ENCODE assay signal across 16 mouse cellular contexts in genomic region chr3:152152483-152152804, GRCm38 (mm10). TPM values are rescaled to one million over a fixed set of nuclear protein-coding genes. Genes with fewer than 3 reads are reported as not detected.
DNase-seq lines count a peak whose midpoint lies in the region; ATAC-seq and TF ChIP-seq lines count a peak whose summit lies in the region.
"Had no signal": no experiment of that assay in that cellular context is flagged by ENCODE, and none has a peak within 500 bp of the region (broad histone marks: within the 10 kb centered on the region; RNA-seq: fewer than 3 reads in every experiment).

No protein-coding gene starts in this region.

- TF ChIP-seq POLR2A in cerebellum, adult 2 months (IDR thresholded peaks at IDR 0.05; ENCODE audit: borderline replicate concordance, insufficient read depth, low read length) = no peak

- 90% methylated on average over 1 of the region's 1 CpGs for WGBS in heart, embryonic 10.5 days
- WGBS in midbrain, embryonic 14.5 days = 90% methylated on average over 1 of the region's 1 CpGs
- 100% methylated on average over 1 of the region's 1 CpGs for whole genome bisulfite sequencing in midbrain, embryonic 15.5 days
- WGBS in liver, embryonic 16.5 days (ENCODE audit: insufficient replicate concordance) = 35% methylated on average over 1 of the region's 1 CpGs
- WGBS in cerebellum, adult 2 months = 95% methylated on average over 1 of the region's 1 CpGs
- 83% methylated on average over 1 of the region's 1 CpGs for WGBS in hindbrain, embryonic 10.5 days

- H3K27ac ChIP-seq in heart, embryonic 10.5 days = peak overlapping the region; percentile 70; the same call in 1 of the 2 replicates
- H3K27ac ChIP-seq in midbrain, embryonic 14.5 days (replicated peaks; ENCODE audit: low read depth, low read length) = no peak overlapping the region
- H3K27ac ChIP-seq in midbrain, embryonic 15.5 days = no peak overlapping the region
- peak overlapping the region; percentile 81 for H3K27ac ChIP-seq in liver, embryonic 16.5 days (ENCODE audit: low read length)
- H3K27ac ChIP-seq in cerebellum, adult 2 months (ENCODE audit: insufficient read depth, low read length) = no peak overlapping the region
- H3K27ac ChIP-seq in hindbrain, embryonic 10.5 days = no peak overlapping the region
- H3K27ac ChIP-seq: limb, embryonic 15.5 days; neural tube, embryonic 13.5 days had no signal

- H3K36me3 ChIP-seq in heart, embryonic 10.5 days = no peaks in the 10 kb centered on the region
- H3K36me3 ChIP-seq in midbrain, embryonic 14.5 days (ENCODE audit: control insufficient read depth, insufficient read depth, low read length) = no peaks in the 10 kb centered on the region
- no peaks in the 10 kb centered on the region for H3K36me3 ChIP-seq in midbrain, embryonic 15.5 days (replicated peaks)
- no peaks in the 10 kb centered on the region for H3K36me3 ChIP-seq in liver, embryonic 16.5 days (ENCODE audit: control insufficient read depth, insufficient read depth)
- H3K36me3 ChIP-seq in hindbrain, embryonic 10.5 days = no peaks in the 10 kb centered on the region
- H3K36me3 ChIP-seq: limb, embryonic 15.5 days; neural tube, embryonic 13.5 days had no signal

- H3K4me3 ChIP-seq in heart, embryonic 10.5 days = 0 out of 2 replicates have a peak overlapping the region, but pooled peaks have one; percentile 46
- no peak overlapping the region for H3K4me3 ChIP-seq in midbrain, embryonic 14.5 days (replicated peaks; ENCODE audit: low read depth, low read length)
- H3K4me3 ChIP-seq in midbrain, embryonic 15.5 days = no peak overlapping the region
- peak overlapping the region; percentile 33 for H3K4me3 ChIP-seq in liver, embryonic 16.5 days (ENCODE audit: low read depth, low read length)
- H3K4me3 ChIP-seq in cerebellum, adult 2 months (replicated peaks; ENCODE audit: insufficient read depth, low read depth, low read length) = no peak overlapping the region
- H3K4me3 ChIP-seq in hindbrain, embryonic 10.5 days = no peak overlapping the region
- H3K4me3 ChIP-seq: limb, embryonic 15.5 days had no signal

- H3K4me2 ChIP-seq in midbrain, embryonic 14.5 days (ENCODE audit: low read length) = no peak overlapping the region
- H3K4me2 ChIP-seq in midbrain, embryonic 15.5 days = no peak overlapping the region
- H3K4me2 ChIP-seq in liver, embryonic 16.5 days (ENCODE audit: low read depth, low read length) = peak overlapping the region; percentile 56

- H3K9ac ChIP-seq in midbrain, embryonic 14.5 days (replicated peaks; ENCODE audit: low read length) = no peak overlapping the region
- H3K9ac ChIP-seq in midbrain, embryonic 15.5 days = no peak overlapping the region
- H3K9ac ChIP-seq in liver, embryonic 16.5 days (ENCODE audit: low read depth, low read length) = peak overlapping the region; percentile 54
- H3K9ac ChIP-seq: limb, embryonic 15.5 days; neural tube, embryonic 13.5 days had no signal

- TF ChIP-seq CTCF in cerebellum, adult 2 months (IDR thresholded peaks at IDR 0.05; ENCODE audit: borderline replicate concordance, insufficient read depth, low read depth, low read length) = no peak

- peaks cover 46% of the 10 kb centered on the region for H3K4me1 ChIP-seq in heart, embryonic 10.5 days
- H3K4me1 ChIP-seq in midbrain, embryonic 14.5 days (ENCODE audit: control insufficient read depth, insufficient read depth, low read length) = no peaks in the 10 kb centered on the region
- H3K4me1 ChIP-seq in midbrain, embryonic 15.5 days = no peaks in the 10 kb centered on the region
- peaks cover 46% of the 10 kb centered on the region for H3K4me1 ChIP-seq in liver, embryonic 16.5 days (ENCODE audit: control insufficient read depth, low read depth, low read length)
- peaks cover 11% of the 10 kb centered on the region for H3K4me1 ChIP-seq in cerebellum, adult 2 months (ENCODE audit: control insufficient read depth, insufficient read depth, low read length)
- peaks cover 9% of the 10 kb centered on the region for H3K4me1 ChIP-seq in hindbrain, embryonic 10.5 days (replicated peaks)
- H3K4me1 ChIP-seq: limb, embryonic 15.5 days had no signal

- H3K9me3 ChIP-seq in heart, embryonic 10.5 days = no peaks in the 10 kb centered on the region
- no peaks in the 10 kb centered on the region for H3K9me3 ChIP-seq in midbrain, embryonic 14.5 days (ENCODE audit: control insufficient read depth, low read length)
- H3K9me3 ChIP-seq in midbrain, embryonic 15.5 days = no peaks in the 10 kb centered on the region
- no peaks in the 10 kb centered on the region for H3K9me3 ChIP-seq in liver, embryonic 16.5 days (replicated peaks; ENCODE audit: control insufficient read depth, low read length)
- no peaks in the 10 kb centered on the region for H3K9me3 ChIP-seq in hindbrain, embryonic 10.5 days
- H3K9me3 ChIP-seq: limb, embryonic 15.5 days; neural tube, embryonic 13.5 days had no signal

- DNase-seq in heart, embryonic 10.5 days (ENCODE audit: low spot score) = peak; percentile 84
- DNase-seq in heart, adult 11 months = no peak
- no peak for DNase-seq in midbrain, embryonic 14.5 days
- no peak for DNase-seq in thymus, adult 18-20 months
- no peak for DNase-seq in cerebellum, adult 2 months
- no peak for DNase-seq in hindbrain, embryonic 10.5 days (ENCODE audit: low spot score)
- DNase-seq: adrenal gland, postnatal 10 days; cerebellum, postnatal 10 days; gastrocnemius, postnatal 10 days; right cerebral cortex, adult 18-20 months; thymus, postnatal 14 days had no signal

- no peaks in the 10 kb centered on the region for H3K27me3 ChIP-seq in heart, embryonic 10.5 days (ENCODE audit: insufficient read depth, poor library complexity, severe bottlenecking)
- H3K27me3 ChIP-seq in midbrain, embryonic 14.5 days (ENCODE audit: control insufficient read depth, insufficient read depth, low read length) = no peaks in the 10 kb centered on the region
- H3K27me3 ChIP-seq in midbrain, embryonic 15.5 days (replicated peaks) = no peaks in the 10 kb centered on the region
- H3K27me3 ChIP-seq in liver, embryonic 16.5 days (ENCODE audit: control insufficient read depth, insufficient read depth, low read depth, low read length) = no peaks in the 10 kb centered on the region
- no peaks in the 10 kb centered on the region for H3K27me3 ChIP-seq in cerebellum, adult 2 months (ENCODE audit: control insufficient read depth, insufficient read depth, low read length)
- H3K27me3 ChIP-seq in hindbrain, embryonic 10.5 days (ENCODE audit: insufficient read depth, poor library complexity, severe bottlenecking) = no peaks in the 10 kb centered on the region
- H3K27me3 ChIP-seq: neural tube, embryonic 13.5 days had no signal

- peak; percentile 26; the same call in 1 of the 2 replicates for ATAC-seq in midbrain, embryonic 14.5 days (ENCODE audit: low FRiP score, low TSS enrichment)
- ATAC-seq in midbrain, embryonic 15.5 days (replicated peaks) = no peak
- peak; percentile 95 for ATAC-seq in liver, embryonic 16.5 days (ENCODE audit: low read depth)
- ATAC-seq: inflammation-experienced regulatory T-cells, adult 6 months had no signal

RNA-seq across cellular contexts. Expression of gene Gipc2, which starts 13.6 kb away (rescaled TPM):
- 4.2 and 10.8 TPM in 2 replicates for polyA plus RNA-seq in heart, embryonic 10.5 days (2016; fragmentation: Nextera tagmentation; extraction: Ambion mirVana)
- 9.3 and 11.5 TPM in 2 replicates for polyA plus RNA-seq in midbrain, embryonic 14.5 days (2014; fragmentation: Nextera tagmentation; extraction: Ambion mirVana)
- polyA plus RNA-seq in midbrain, embryonic 15.5 days (2015; fragmentation: Nextera tagmentation; extraction: Ambion mirVana) = 7.8 and 12.3 TPM in 2 replicates
- polyA plus RNA-seq in liver, embryonic 16.5 days (2015; fragmentation: Nextera tagmentation; extraction: Ambion mirVana) = 17.8 and 19.7 TPM in 2 replicates
- 9.7 and 10.4 TPM in 2 replicates for polyA plus RNA-seq in cerebellum, adult 2 months (2012; rRNA removed)
- polyA plus RNA-seq in hindbrain, embryonic 10.5 days (2016; fragmentation: Nextera tagmentation; extraction: Ambion mirVana) = 2.6 and 2.9 TPM in 2 replicates
- polyA plus RNA-seq: inflammation-experienced regulatory T-cells, adult 6 months had no signal

RNA-seq across cellular contexts. Expression of gene Dnajb4, which starts 57.7 kb away (rescaled TPM):
- 30.5 and 32.1 TPM in 2 replicates for polyA plus RNA-seq in heart, embryonic 10.5 days (2016; fragmentation: Nextera tagmentation; extraction: Ambion mirVana)
- polyA plus RNA-seq in midbrain, embryonic 14.5 days (2014; fragmentation: Nextera tagmentation; extraction: Ambion mirVana) = 39.5 and 41.3 TPM in 2 replicates
- 40.0 and 41.0 TPM in 2 replicates for polyA plus RNA-seq in midbrain, embryonic 15.5 days (2015; fragmentation: Nextera tagmentation; extraction: Ambion mirVana)
- polyA plus RNA-seq in liver, embryonic 16.5 days (2015; fragmentation: Nextera tagmentation; extraction: Ambion mirVana) = 37.1 and 39.3 TPM in 2 replicates
- polyA plus RNA-seq in cerebellum, adult 2 months (2012; rRNA removed) = 45.2 and 49.1 TPM in 2 replicates
- polyA plus RNA-seq in hindbrain, embryonic 10.5 days (2016; fragmentation: Nextera tagmentation; extraction: Ambion mirVana) = 19.9 and 21.2 TPM in 2 replicates

RNA-seq across cellular contexts. Expression of gene Fubp1, which starts 57.8 kb away (rescaled TPM):
- polyA plus RNA-seq in heart, embryonic 10.5 days (2016; fragmentation: Nextera tagmentation; extraction: Ambion mirVana) = 179 and 249 TPM in 2 replicates
- polyA plus RNA-seq in midbrain, embryonic 14.5 days (2014; fragmentation: Nextera tagmentation; extraction: Ambion mirVana) = 219 and 279 TPM in 2 replicates
- polyA plus RNA-seq in midbrain, embryonic 15.5 days (2015; fragmentation: Nextera tagmentation; extraction: Ambion mirVana) = 227 and 232 TPM in 2 replicates
- polyA plus RNA-seq in liver, embryonic 16.5 days (2015; fragmentation: Nextera tagmentation; extraction: Ambion mirVana) = 53.0 and 58.0 TPM in 2 replicates
- 94.5 and 110 TPM in 2 replicates for polyA plus RNA-seq in cerebellum, adult 2 months (2012; rRNA removed)
- 321 and 408 TPM in 2 replicates for polyA plus RNA-seq in hindbrain, embryonic 10.5 days (2016; fragmentation: Nextera tagmentation; extraction: Ambion mirVana)

Comparison
In these comparisons a context has a peak if more than half of its experiments do, and no peak if none do; other contexts are left out.
1. H3K27ac ChIP-seq: peak in heart, embryonic 10.5 days (single experiment) and liver, embryonic 16.5 days (single experiment); none in midbrain, embryonic 14.5 days (single experiment), midbrain, embryonic 15.5 days (single experiment), cerebellum, adult 2 months (single experiment) and hindbrain, embryonic 10.5 days (single experiment).
2. H3K4me3 ChIP-seq: peak in heart, embryonic 10.5 days (single experiment) and liver, embryonic 16.5 days (single experiment); none in midbrain, embryonic 14.5 days (single experiment), midbrain, embryonic 15.5 days (single experiment), cerebellum, adult 2 months (single experiment) and hindbrain, embryonic 10.5 days (single experiment).